Mouse (Mus musculus) erythroid progenitor cell, adult 5-6 weeks (primary cell): ENCODE results near the gene Prkaa2. TPM values are rescaled to one million over a fixed set of nuclear protein-coding genes. Genes with fewer than 3 reads are reported as not detected.

Experiments
- ATAC-seq: replicated peaks from 2 replicates; pipeline ENCODE4 v1.8.0; 2016; ENCODE audit warnings: moderate number of reproducible peaks, mild to moderate bottlenecking, moderate TSS enrichment, inconsistent platforms; ENCODE audit not compliant: poor library complexity, low FRiP score, severe bottlenecking
- total RNA-seq, 2 experiments: library from RNA; stranded (forward) in 1 of 2; stranded (reverse) in 1 of 2; fragments of 150-400 nt in 1 of 2; fragments of 186-747, 209-891 nt in 1 of 2; gene quantifications; 2 replicates each; pipeline versions ENCODE4 v1.2.3 to v1.2.4; 2015 to 2017; ENCODE audit warnings: low replicate concordance in 2 of 2

The Prkaa2 gene
- not detected in 2 replicates for total RNA-seq (2015; ENCODE audit: low replicate concordance)
- not detected in 2 replicates for total RNA-seq (2017; ENCODE audit: low replicate concordance)

GRCm38 (mm10) chr4:105109199-105109989 is at the start of gene Prkaa2:
Prkaa2 (minus strand) TSS chr4:105109890.
- ATAC-seq: no peak

GRCm38 (mm10) chr4:105159531-105159870 is 49.8 kb upstream of the Prkaa2 start:
- ATAC-seq: no peak

- ATAC-seq: no peak
Observed at GRCm38 (mm10) chr4:105158651-105159530, 49.2 kb upstream of the Prkaa2 start.

- ATAC-seq: no peak
Observed at GRCm38 (mm10) chr4:105158169-105158555, 48.5 kb upstream of the Prkaa2 start.

GRCm38 (mm10) chr4:105157276-105158168 is 47.8 kb upstream of the Prkaa2 start, which contains the start of gene Plpp3:
Plpp3 (plus strand) TSS chr4:105157347.
- no peak for ATAC-seq

- no peak for ATAC-seq
Observed at GRCm38 (mm10) chr4:105156955-105157275, 47.2 kb upstream of the Prkaa2 start.

GRCm38 (mm10) chr4:105156281-105156680 is 46.6 kb upstream of the Prkaa2 start:
- ATAC-seq: no peak

- no peak for ATAC-seq
Observed at GRCm38 (mm10) chr4:105153227-105153626, 43.5 kb upstream of the Prkaa2 start.

- no peak for ATAC-seq
Observed at GRCm38 (mm10) chr4:105151911-105152690, 42.4 kb upstream of the Prkaa2 start.

- ATAC-seq: no peak
Observed at GRCm38 (mm10) chr4:105149492-105149891, 39.8 kb upstream of the Prkaa2 start.

GRCm38 (mm10) chr4:105133350-105134050 is 23.8 kb upstream of the Prkaa2 start:
- no peak for ATAC-seq

GRCm38 (mm10) chr4:105131756-105132314 is 22.1 kb upstream of the Prkaa2 start:
- no peak for ATAC-seq

GRCm38 (mm10) chr4:105129212-105129611 is 19.5 kb upstream of the Prkaa2 start:
- no peak for ATAC-seq

GRCm38 (mm10) chr4:105122429-105122828 is 12.7 kb upstream of the Prkaa2 start:
- no peak for ATAC-seq

- no peak for ATAC-seq
Observed at GRCm38 (mm10) chr4:105121081-105121480, 11.4 kb upstream of the Prkaa2 start.

- ATAC-seq: no peak
Observed at GRCm38 (mm10) chr4:105113468-105113867, 3.8 kb upstream of the Prkaa2 start.

- no peak for ATAC-seq
Observed at GRCm38 (mm10) chr4:105113042-105113441, 3.4 kb upstream of the Prkaa2 start.

- no peak for ATAC-seq
Observed at GRCm38 (mm10) chr4:105111770-105112169, 2.1 kb upstream of the Prkaa2 start.
